Mouse (Mus musculus) forebrain, embryonic 13.5 days (tissue): Measurements from ENCODE around the gene Zfp366. TPM values are rescaled to one million over a fixed set of nuclear protein-coding genes. Genes with fewer than 3 reads are reported as not detected.

Source experiments
- ATAC-seq: fragments of 200-750 bp; cut with Nextera tagmentation; 2 replicates; pipeline ENCODE4 v1.8.0; 2017
- H3K27ac ChIP-seq: fragments of 300-500 bp; sonication (generic); 2 replicates; pipeline ENCODE4 v1.5.1; 2015; ENCODE audit warnings: inconsistent platforms, mild to moderate bottlenecking, moderate library complexity
- H3K27me3 ChIP-seq: fragments of 300-500 bp; sonication (generic); 2 replicates; pipeline ENCODE4 v1.6.1; 2015; ENCODE audit warnings: mild to moderate bottlenecking, inconsistent platforms
- H3K36me3 ChIP-seq: fragments of 300-500 bp; sonication (generic); 2 replicates; pipeline ENCODE4 v1.6.1; 2015; ENCODE audit warnings: mild to moderate bottlenecking, inconsistent platforms; ENCODE audit not compliant: poor library complexity, severe bottlenecking
- H3K4me1 ChIP-seq: fragments of 300-500 bp; sonication (generic); 2 replicates; pipeline ENCODE4 v1.6.1; 2015; ENCODE audit warnings: inconsistent platforms
- H3K4me2 ChIP-seq: fragments of 300-500 bp; sonication (generic); 2 replicates; pipeline ENCODE4 v1.6.1; 2015; ENCODE audit warnings: inconsistent platforms, mild to moderate bottlenecking, moderate library complexity
- H3K4me3 ChIP-seq: fragments of 300-500 bp; sonication (generic); 2 replicates; pipeline ENCODE4 v1.5.1; 2015; ENCODE audit warnings: mild to moderate bottlenecking, inconsistent platforms
- H3K9ac ChIP-seq: fragments of 300-500 bp; sonication (generic); 2 replicates; pipeline ENCODE4 v1.6.1; 2015; ENCODE audit warnings: mild to moderate bottlenecking, inconsistent platforms
- H3K9me3 ChIP-seq: fragments of 300-500 bp; sonication (generic); replicated peaks from 2 replicates; pipeline ENCODE4 v1.6.1; 2016; ENCODE audit warnings: inconsistent platforms
- WGBS: fragments of 180-500 bp; shearing (Covaris S2); methylation state at CpG from one replicate; pipeline ENCODE4 v1.1.7; 2015; 5-methylcytosine and 5-hydroxymethylcytosine counted together
- polyA plus RNA-seq: library from polyadenylated mRNA; unstranded; fragments of >200 nt; fragmentation: Nextera tagmentation; extraction: Ambion mirVana; gene quantifications from 2 replicates; pipeline ENCODE4 v1.2.1, GENCODE M21; 2015

The Zfp366 gene
- 0.49 and 0.53 TPM in 2 replicates for polyA plus RNA-seq

DNA sequence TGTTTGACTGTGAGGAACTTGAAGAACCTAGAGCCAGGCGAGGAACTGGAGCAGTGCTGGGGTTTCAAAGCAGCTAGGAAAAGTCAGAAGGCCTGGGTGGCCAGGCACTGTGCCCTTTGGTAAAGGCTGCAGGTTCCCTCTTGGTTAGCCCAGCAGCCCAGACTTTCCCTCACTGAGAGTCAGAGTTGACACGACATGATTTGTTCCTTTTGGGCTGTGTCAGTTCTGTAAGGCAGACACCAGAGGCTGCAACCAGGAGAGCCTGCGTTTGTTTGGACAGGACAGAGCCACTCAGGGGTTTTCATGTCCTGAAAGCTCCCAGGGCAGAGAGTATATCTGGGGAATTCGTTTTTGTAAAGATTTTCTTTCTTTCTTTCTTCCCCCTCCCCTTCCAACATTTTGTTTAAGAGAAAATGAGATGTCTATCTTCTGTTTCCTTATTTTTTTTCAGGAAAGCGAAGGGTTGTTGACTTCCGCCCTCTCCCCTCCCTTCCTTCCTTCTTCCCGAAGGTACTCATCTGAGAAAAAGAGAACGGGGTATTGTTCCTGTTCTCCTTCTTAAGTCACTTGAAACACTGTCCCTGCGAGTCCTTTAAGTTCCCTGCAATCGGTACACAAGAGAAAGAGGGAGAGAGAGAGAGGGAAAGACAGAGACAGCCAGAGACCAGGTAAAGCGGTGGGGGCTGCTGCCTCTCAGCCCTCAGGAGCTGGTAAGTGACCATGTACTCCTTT lies at the start of gene Zfp366:
Gene Zfp366, plus strand, starts transcription at position 669 of the 732 bp plus-strand sequence.
- WGBS = 58% methylated on average over 11 of the region's 11 CpGs
- peaks cover 8% of the 10 kb centered on the region; the same call in 1 of the 2 replicates for H3K4me1 ChIP-seq
- H3K36me3 ChIP-seq = no peaks in the 10 kb centered on the region
- no peak within 1 kb of the TSS for H3K4me2 ChIP-seq
- ATAC-seq = no peak
- no peaks in the 10 kb centered on the region for H3K27me3 ChIP-seq
- no peaks in the 10 kb centered on the region for H3K9me3 ChIP-seq
- no peak within 1 kb of the TSS for H3K9ac ChIP-seq
- no peak within 1 kb of the TSS for H3K4me3 ChIP-seq
- no peak within 1 kb of the TSS for H3K27ac ChIP-seq

GRCm38 (mm10) chr13:99138351-99139255 lies 46.0 kb upstream of the Zfp366 start:
- WGBS = 78% methylated on average over 12 of the region's 12 CpGs
- H3K4me3 ChIP-seq = no peak overlapping the region
- no peaks in the 10 kb centered on the region for H3K36me3 ChIP-seq
- H3K4me2 ChIP-seq = no peak overlapping the region
- H3K27me3 ChIP-seq = no peaks in the 10 kb centered on the region
- no peak overlapping the region for H3K27ac ChIP-seq
- H3K9ac ChIP-seq = no peak overlapping the region
- ATAC-seq = 0 out of 2 replicates have a peak, but pooled peaks have one; percentile 6
- peaks cover 10% of the 10 kb centered on the region for H3K4me1 ChIP-seq
- H3K9me3 ChIP-seq = no peaks in the 10 kb centered on the region

GRCm38 (mm10) chr13:99146355-99146871 lies 38.2 kb upstream of the Zfp366 start:
- Histone ChIP-seq H3K4me3 (no peak overlapping the region), H3K27ac (no peak overlapping the region), H3K4me1 (peaks cover 27% of the 10 kb centered on the region), H3K9ac (no peak overlapping the region), H3K36me3 (no peaks in the 10 kb centered on the region), H3K27me3 (no peaks in the 10 kb centered on the region), H3K9me3 (no peaks in the 10 kb centered on the region), H3K4me2 (no peak overlapping the region)
- ATAC-seq = no peak
- 84% methylated on average over 13 of the region's 13 CpGs for WGBS

DNA sequence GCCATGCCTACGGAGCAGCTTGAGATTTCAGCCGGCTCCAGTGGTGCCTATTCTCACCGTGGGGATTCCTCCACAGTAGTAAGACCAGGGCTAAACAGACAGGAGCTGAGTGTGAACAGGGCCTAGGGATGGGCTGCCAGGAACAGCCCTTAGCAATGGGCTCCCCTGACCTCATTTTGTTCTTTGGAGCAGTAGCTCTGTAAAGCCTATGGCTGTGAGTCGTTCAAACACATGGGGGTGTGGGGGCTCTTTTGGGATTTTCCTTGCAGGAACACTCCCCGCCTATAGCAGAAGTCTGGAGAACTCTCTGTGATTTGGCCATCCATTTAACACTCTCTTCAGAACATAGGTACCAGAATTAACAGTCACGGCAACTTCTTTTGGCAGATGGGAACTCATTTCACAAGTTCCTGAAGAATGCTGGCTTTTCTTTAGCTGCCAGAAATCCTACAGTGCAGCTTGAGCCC lies 36.9 kb upstream of the Zfp366 start:
- Histone ChIP-seq H3K36me3 (no peaks in the 10 kb centered on the region), H3K27me3 (0 out of 2 replicates have a peak, but pooled peaks cover 1% of the 10 kb centered on the region), H3K27ac (no peak overlapping the region), H3K9ac (no peak overlapping the region), H3K4me1 (peaks cover 33% of the 10 kb centered on the region), H3K9me3 (no peaks in the 10 kb centered on the region), H3K4me2 (no peak overlapping the region), H3K4me3 (no peak overlapping the region)
- no peak for ATAC-seq
- 77% methylated on average over 6 of the region's 6 CpGs for WGBS

GRCm38 (mm10) chr13:99149551-99150305 lies 34.9 kb upstream of the Zfp366 start:
- peak; percentile 44; the same call in 1 of the 2 replicates for ATAC-seq
- no peaks in the 10 kb centered on the region for H3K36me3 ChIP-seq
- 0 out of 2 replicates have a peak overlapping the region, but pooled peaks have one; percentile 19 for H3K27ac ChIP-seq
- H3K27me3 ChIP-seq = 0 out of 2 replicates have a peak, but pooled peaks cover 7% of the 10 kb centered on the region
- no peaks in the 10 kb centered on the region for H3K9me3 ChIP-seq
- no peak overlapping the region for H3K9ac ChIP-seq
- no peak overlapping the region for H3K4me3 ChIP-seq
- no peak overlapping the region for H3K4me2 ChIP-seq
- H3K4me1 ChIP-seq = peaks cover 33% of the 10 kb centered on the region
- WGBS = 17% methylated on average over 14 of the region's 14 CpGs

DNA sequence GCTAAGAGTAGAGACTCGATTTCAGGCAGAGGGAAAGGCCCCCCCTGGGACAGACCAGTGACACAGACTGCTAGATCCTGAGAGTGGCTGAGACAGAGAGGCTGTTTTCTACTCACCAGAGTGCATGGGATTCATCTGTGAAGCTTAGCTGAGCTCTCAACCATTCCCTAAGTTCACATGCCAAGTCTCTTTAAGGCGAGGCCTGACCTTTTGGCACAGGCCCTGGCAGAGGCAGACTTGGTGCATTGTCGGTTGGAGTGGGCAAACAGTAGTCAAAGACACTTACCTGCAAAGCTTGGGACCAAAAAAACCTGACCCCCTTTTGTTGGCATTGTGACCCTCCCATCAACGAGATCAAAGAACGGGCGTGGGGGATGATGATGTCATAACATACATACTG lies 34.0 kb upstream of the Zfp366 start:
- peaks cover 33% of the 10 kb centered on the region for H3K4me1 ChIP-seq
- no peaks in the 10 kb centered on the region for H3K9me3 ChIP-seq
- no peak overlapping the region for H3K9ac ChIP-seq
- 65% methylated on average over 6 of the region's 6 CpGs for WGBS
- no peak for ATAC-seq
- no peaks in the 10 kb centered on the region for H3K36me3 ChIP-seq
- H3K4me2 ChIP-seq = no peak overlapping the region
- 0 out of 2 replicates have a peak, but pooled peaks cover 7% of the 10 kb centered on the region for H3K27me3 ChIP-seq
- no peak overlapping the region for H3K27ac ChIP-seq
- no peak overlapping the region for H3K4me3 ChIP-seq

DNA sequence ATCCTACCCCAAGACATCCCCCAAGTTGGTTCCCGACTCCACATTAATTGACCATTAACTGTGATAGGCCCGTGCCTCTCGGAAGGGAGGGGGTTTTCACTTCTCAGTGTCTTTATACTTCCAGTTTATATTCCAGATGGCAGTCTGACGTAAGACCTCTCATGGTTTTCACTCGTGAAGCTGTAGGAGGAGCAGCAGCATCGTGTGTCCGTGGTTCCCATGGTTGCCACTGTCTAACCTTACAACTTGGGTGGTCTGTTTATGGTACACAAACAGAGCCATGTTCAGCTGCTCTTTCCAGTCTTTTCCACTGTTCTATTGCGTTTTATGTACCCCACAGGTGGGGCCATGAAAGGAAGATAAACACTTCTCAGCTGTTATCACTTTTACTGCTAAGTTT lies 33.5 kb upstream of the Zfp366 start:
- Histone ChIP-seq H3K36me3 (no peaks in the 10 kb centered on the region), H3K9ac (no peak overlapping the region), H3K4me1 (peaks cover 33% of the 10 kb centered on the region), H3K4me2 (no peak overlapping the region), H3K4me3 (no peak overlapping the region), H3K27me3 (0 out of 2 replicates have a peak, but pooled peaks cover 7% of the 10 kb centered on the region), H3K9me3 (no peaks in the 10 kb centered on the region), H3K27ac (no peak overlapping the region)
- 32% methylated on average over 8 of the region's 8 CpGs for WGBS
- ATAC-seq = no peak

DNA sequence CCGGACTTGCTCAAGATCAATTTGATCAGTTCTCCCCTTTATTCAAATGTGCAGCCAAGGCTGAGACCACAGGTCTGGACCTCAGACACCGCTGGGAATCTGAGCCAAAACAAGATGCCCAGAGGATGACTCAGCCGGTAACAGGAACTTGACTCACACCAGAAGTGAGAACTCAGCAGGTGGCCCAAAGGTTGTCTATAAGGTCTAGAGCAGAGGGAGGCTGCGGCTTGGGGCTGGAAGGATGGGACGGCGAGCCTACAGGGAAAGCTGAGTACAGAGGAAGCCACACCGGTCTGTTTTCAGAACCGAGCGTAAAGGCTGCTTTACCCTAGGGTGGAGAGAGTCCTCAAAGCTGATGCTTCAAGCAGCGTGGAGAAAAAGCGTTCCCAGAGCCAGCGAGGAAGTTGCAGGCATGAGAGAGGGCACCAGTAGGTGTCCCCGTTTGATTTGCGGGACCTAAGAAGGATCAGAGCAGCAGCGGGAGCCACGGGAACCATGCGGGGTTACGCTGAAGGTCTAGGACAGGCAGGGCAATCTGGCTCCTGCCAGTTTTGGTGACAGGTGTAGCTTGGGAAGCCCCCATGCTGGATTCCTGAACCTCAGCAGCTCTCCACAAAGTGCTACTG lies 32.2 kb upstream of the Zfp366 start:
- Histone ChIP-seq H3K27ac (no peak overlapping the region), H3K9me3 (no peaks in the 10 kb centered on the region; the same call in 1 of the 2 replicates), H3K4me3 (no peak overlapping the region), H3K36me3 (no peaks in the 10 kb centered on the region), H3K27me3 (0 out of 2 replicates have a peak, but pooled peaks cover 7% of the 10 kb centered on the region), H3K4me1 (peaks cover 33% of the 10 kb centered on the region), H3K9ac (no peak overlapping the region), H3K4me2 (no peak overlapping the region)
- WGBS = 35% methylated on average over 18 of the region's 18 CpGs
- ATAC-seq = no peak

GRCm38 (mm10) chr13:99157709-99158108 lies 26.9 kb upstream of the Zfp366 start:
- WGBS = 86% methylated on average over 2 of the region's 2 CpGs

GRCm38 (mm10) chr13:99158773-99159172 lies 25.9 kb upstream of the Zfp366 start:
- 0 out of 2 replicates have a peak, but pooled peaks cover 1% of the 10 kb centered on the region for H3K4me1 ChIP-seq
- H3K4me3 ChIP-seq = no peak overlapping the region
- no peaks in the 10 kb centered on the region for H3K27me3 ChIP-seq
- H3K9ac ChIP-seq = no peak overlapping the region
- H3K4me2 ChIP-seq = no peak overlapping the region
- no peak overlapping the region for H3K27ac ChIP-seq
- H3K36me3 ChIP-seq = no peaks in the 10 kb centered on the region
- no peaks in the 10 kb centered on the region; the same call in 1 of the 2 replicates for H3K9me3 ChIP-seq
- 89% methylated on average over 3 of the region's 3 CpGs for WGBS
- no peak for ATAC-seq

More at GRCm38 (mm10) chr13:99157709-99158108, 26.9 kb upstream of the Zfp366 start:
- 0 out of 2 replicates have a peak, but pooled peaks cover 5% of the 10 kb centered on the region for H3K27me3 ChIP-seq
- H3K4me1 ChIP-seq = no peaks in the 10 kb centered on the region
- H3K36me3 ChIP-seq = no peaks in the 10 kb centered on the region
- no peak overlapping the region for H3K4me2 ChIP-seq
- H3K9me3 ChIP-seq = no peaks in the 10 kb centered on the region; the same call in 1 of the 2 replicates
- ATAC-seq = no peak
- H3K9ac ChIP-seq = no peak overlapping the region
- no peak overlapping the region for H3K27ac ChIP-seq
- no peak overlapping the region for H3K4me3 ChIP-seq

GRCm38 (mm10) chr13:99163071-99163470 lies 21.6 kb upstream of the Zfp366 start:
- ATAC-seq = no peak
- Histone ChIP-seq H3K27ac (no peak overlapping the region), H3K4me1 (0 out of 2 replicates have a peak, but pooled peaks cover 5% of the 10 kb centered on the region), H3K36me3 (no peaks in the 10 kb centered on the region), H3K9ac (no peak overlapping the region), H3K4me2 (no peak overlapping the region), H3K4me3 (no peak overlapping the region), H3K27me3 (no peaks in the 10 kb centered on the region), H3K9me3 (no peaks in the 10 kb centered on the region)
- WGBS = 60% methylated on average over 4 of the region's 4 CpGs
